Mouse (Mus musculus) urinary bladder, postnatal 14 days (tissue): ENCODE measurements around the gene Ankrd61.
A peak's percentile ranks its signal among the peaks of the same experiment; 100 is the strongest.

ENCODE experiments used
- DNase-seq: peaks from one replicate; pipeline ENCODE4 v3.0.0; 2021; ENCODE audit warnings: low spot score

Gene Ankrd61

GRCm38 (mm10) chr5:143893396-143893795 lies 4.1 kb downstream of the Ankrd61 start:
- peak; percentile 71 for DNase-seq

- no peak for DNase-seq
These were observed 5.1 kb downstream of the Ankrd61 start for GRCm38 (mm10) chr5:143892255-143892886.

DNA sequence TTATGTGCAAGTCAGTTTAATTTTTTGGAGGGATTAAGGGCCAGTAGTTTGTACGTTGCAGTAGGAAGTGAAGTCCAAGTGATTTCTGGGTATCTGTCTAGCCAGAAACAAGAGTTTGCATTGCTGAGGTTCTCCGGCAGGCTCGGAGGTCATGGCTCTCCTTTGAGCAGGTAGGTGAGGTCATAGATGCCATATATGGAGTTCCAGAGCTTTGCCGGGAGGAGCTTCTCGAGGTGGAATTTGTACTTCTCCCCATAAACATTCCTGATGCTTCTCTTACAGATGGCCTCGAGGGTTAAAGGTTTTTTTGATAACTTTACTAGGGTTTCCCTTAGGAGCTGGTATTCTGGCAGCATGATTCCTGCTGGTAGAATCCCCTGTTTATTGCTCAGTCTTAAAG lies 6.7 kb downstream of the Ankrd61 start:
- DNase-seq = no peak

- DNase-seq = no peak
These were observed 12.2 kb downstream of the Ankrd61 start for GRCm38 (mm10) chr5:143885274-143885673.

DNA sequence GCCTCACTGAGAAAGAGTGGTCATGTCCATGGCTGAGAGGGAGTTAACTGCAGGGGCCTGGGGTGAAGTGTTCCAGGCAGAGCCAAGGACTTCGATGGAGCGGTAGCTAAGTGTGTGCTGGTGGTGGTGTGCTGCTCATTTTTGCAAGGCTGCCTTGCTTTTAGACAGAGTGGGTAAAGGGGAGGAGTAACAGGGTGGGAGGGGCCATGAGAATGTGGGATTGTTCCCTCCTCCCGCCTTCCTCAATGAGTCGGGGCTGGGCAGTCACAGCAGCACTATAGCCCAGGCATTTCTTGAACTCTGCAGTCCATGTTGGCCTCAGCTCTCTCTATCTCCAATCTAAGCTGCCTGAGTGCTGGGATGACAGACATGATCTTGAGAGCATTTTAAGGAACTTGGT lies 22.9 kb downstream of the Ankrd61 start:
- DNase-seq = no peak

DNA sequence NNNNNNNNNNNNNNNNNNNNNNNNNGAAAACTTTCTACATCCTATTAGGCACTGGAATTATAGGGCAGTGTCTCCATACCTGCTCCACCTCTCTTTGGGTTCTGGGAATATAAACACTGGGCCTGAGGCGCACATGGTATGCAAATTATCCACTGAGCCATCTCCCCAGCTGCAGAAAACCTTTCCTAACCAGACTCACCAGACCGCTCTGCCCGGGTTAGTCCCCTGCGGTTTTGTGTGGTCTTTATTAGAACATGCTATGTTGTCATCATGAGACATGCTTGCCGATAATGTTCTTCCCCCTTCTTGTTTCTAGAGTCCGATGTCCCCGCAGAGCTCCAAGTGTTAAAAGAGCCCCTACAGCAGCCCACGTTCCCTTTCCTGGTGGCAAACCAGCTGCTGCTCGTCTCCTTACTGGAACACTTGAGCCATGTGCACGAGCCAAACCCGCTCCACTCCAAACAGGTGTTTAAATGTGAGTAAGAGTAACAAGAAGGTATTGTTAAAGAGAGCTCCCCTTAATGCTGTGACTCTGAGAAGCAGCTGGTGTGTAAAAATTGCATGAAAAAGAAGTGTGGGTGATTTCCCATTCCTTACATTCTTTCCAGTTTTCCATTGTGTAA lies 25.8 kb downstream of the Ankrd61 start:
- no peak for DNase-seq
